Mouse (Mus musculus) heart, embryonic 15.5 days (tissue): ENCODE results near the gene Wrnip1. TPM values are rescaled to one million over a fixed set of nuclear protein-coding genes. Genes with fewer than 3 reads are reported as not detected.

Source experiments
- ATAC-seq: fragments of 200-750 bp; cut with Nextera tagmentation; replicated peaks from 2 replicates; pipeline ENCODE4 v1.8.0; 2017; ENCODE audit warnings: low read depth, moderate TSS enrichment; ENCODE audit not compliant: insufficient number of reproducible peaks, insufficient read depth, low FRiP score
- H3K27ac ChIP-seq: fragments of 300-500 bp; sonication (generic); 2 replicates; pipeline ENCODE4 v1.5.1; 2015; ENCODE audit warnings: mild to moderate bottlenecking, inconsistent platforms
- H3K27me3 ChIP-seq: fragments of 300-500 bp; sonication (generic); 2 replicates; pipeline ENCODE4 v1.6.1; 2015; ENCODE audit warnings: inconsistent platforms
- H3K36me3 ChIP-seq: fragments of 300-500 bp; sonication (generic); 2 replicates; pipeline ENCODE4 v1.6.1; 2015; ENCODE audit warnings: mild to moderate bottlenecking, inconsistent platforms
- H3K4me1 ChIP-seq: fragments of 300-500 bp; sonication (generic); replicated peaks from 2 replicates; pipeline ENCODE4 v1.6.1; 2015; ENCODE audit warnings: inconsistent platforms
- H3K4me2 ChIP-seq: fragments of 300-500 bp; sonication (generic); 2 replicates; pipeline ENCODE4 v1.6.1; 2015; ENCODE audit warnings: inconsistent platforms, mild to moderate bottlenecking, moderate library complexity
- H3K4me3 ChIP-seq: fragments of 300-500 bp; sonication (generic); 2 replicates; pipeline ENCODE4 v1.5.1; 2015; ENCODE audit warnings: mild to moderate bottlenecking, inconsistent platforms
- H3K9ac ChIP-seq: fragments of 300-500 bp; sonication (generic); 2 replicates; pipeline ENCODE4 v1.6.1; 2015; ENCODE audit warnings: mild to moderate bottlenecking, inconsistent platforms
- H3K9me3 ChIP-seq: fragments of 300-500 bp; sonication (generic); replicated peaks from 2 replicates; pipeline ENCODE4 v1.6.1; 2016; ENCODE audit warnings: inconsistent platforms
- WGBS: fragments of 180-500 bp; shearing (Covaris S2); methylation state at CpG from one replicate; pipeline ENCODE4 v1.1.7; 2015; ENCODE audit warnings: mixed read lengths; 5-methylcytosine and 5-hydroxymethylcytosine counted together
- polyA plus RNA-seq: library from polyadenylated mRNA; unstranded; fragments of >200 nt; fragmentation: Nextera tagmentation; extraction: Ambion mirVana; gene quantifications from 2 replicates; pipeline ENCODE4 v1.2.1, GENCODE M21; 2015

Gene Wrnip1
- 22.2 and 28.0 TPM in 2 replicates for polyA plus RNA-seq

- Histone ChIP-seq H3K27ac (peak within 1 kb of the TSS; percentile 83), H3K36me3 (peaks cover 9% of the 10 kb centered on the region), H3K9ac (peak within 1 kb of the TSS; percentile 79), H3K4me1 (peaks cover 28% of the 10 kb centered on the region), H3K9me3 (no peaks in the 10 kb centered on the region), H3K27me3 (no peaks in the 10 kb centered on the region), H3K4me2 (peak within 1 kb of the TSS; percentile 75), H3K4me3 (peak within 1 kb of the TSS; percentile 92)
- ATAC-seq, result peak; percentile 96
- WGBS, result under 1% methylated on average over 51 of the region's 51 CpGs
Measured at GRCm38 (mm10) chr13:32801693-32802221, at the start of gene Wrnip1. Wrnip1 (plus strand) TSS chr13:32802038.

- 27% methylated on average over 4 of the region's 4 CpGs for WGBS
- 0 out of 2 replicates have a peak, but pooled peaks have one; percentile 22 for ATAC-seq
Measured at GRCm38 (mm10) chr13:32752066-32752657, 49.7 kb upstream of the Wrnip1 start.

DNA sequence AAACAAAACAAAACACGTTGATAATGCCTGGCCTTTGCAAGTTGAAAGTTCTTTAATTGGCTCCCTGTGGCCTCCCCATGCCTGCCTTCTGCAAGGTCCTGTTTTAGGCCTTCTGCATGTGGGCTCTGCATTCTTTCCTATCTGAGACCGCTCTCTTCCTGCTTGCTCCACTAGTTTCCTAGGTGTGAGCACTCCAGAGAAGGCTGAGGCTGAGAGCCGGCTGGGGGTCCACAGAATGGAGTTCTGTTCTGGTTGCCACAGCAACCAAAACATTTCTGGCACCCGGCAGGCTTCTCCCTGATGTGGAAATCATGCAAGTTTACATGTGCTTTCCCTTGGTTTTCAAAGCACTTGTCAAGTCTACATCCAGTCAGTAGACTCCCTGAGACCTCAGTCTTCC is 42.8 kb upstream of the Wrnip1 start:
- Histone ChIP-seq H3K36me3 (no peaks in the 10 kb centered on the region), H3K9me3 (no peaks in the 10 kb centered on the region), H3K4me1 (peaks cover 8% of the 10 kb centered on the region), H3K27me3 (no peaks in the 10 kb centered on the region), H3K27ac (no peak overlapping the region), H3K4me2 (no peak overlapping the region), H3K9ac (no peak overlapping the region), H3K4me3 (no peak overlapping the region)
- no peak for ATAC-seq
- WGBS, result 18% methylated on average over 4 of the region's 4 CpGs

More at GRCm38 (mm10) chr13:32752066-32752657, 49.7 kb upstream of the Wrnip1 start:
- no peak overlapping the region for H3K4me2 ChIP-seq
- no peak overlapping the region for H3K9ac ChIP-seq
- peak overlapping the region; percentile 49; the same call in 1 of the 2 replicates for H3K27ac ChIP-seq
- H3K36me3 ChIP-seq, result no peaks in the 10 kb centered on the region
- no peak overlapping the region for H3K4me3 ChIP-seq
- no peaks in the 10 kb centered on the region for H3K4me1 ChIP-seq
- H3K9me3 ChIP-seq, result no peaks in the 10 kb centered on the region
- H3K27me3 ChIP-seq, result no peaks in the 10 kb centered on the region

GRCm38 (mm10) chr13:32760795-32761194 is 41.0 kb upstream of the Wrnip1 start:
- WGBS, result 80% methylated on average over 2 of the region's 2 CpGs
- Histone ChIP-seq H3K4me1 (peaks cover 14% of the 10 kb centered on the region), H3K9ac (no peak overlapping the region), H3K4me3 (no peak overlapping the region), H3K27ac (no peak overlapping the region), H3K27me3 (no peaks in the 10 kb centered on the region), H3K36me3 (no peaks in the 10 kb centered on the region), H3K9me3 (no peaks in the 10 kb centered on the region), H3K4me2 (no peak overlapping the region)
- ATAC-seq, result no peak

GRCm38 (mm10) chr13:32763141-32763540 is 38.7 kb upstream of the Wrnip1 start:
- H3K27me3 ChIP-seq, result no peaks in the 10 kb centered on the region
- H3K4me1 ChIP-seq, result peaks cover 14% of the 10 kb centered on the region
- H3K27ac ChIP-seq, result no peak overlapping the region
- no peak overlapping the region for H3K9ac ChIP-seq
- no peak for ATAC-seq
- H3K4me3 ChIP-seq, result no peak overlapping the region
- no peaks in the 10 kb centered on the region for H3K9me3 ChIP-seq
- WGBS, result 55% methylated on average over 3 of the region's 3 CpGs
- H3K4me2 ChIP-seq, result no peak overlapping the region
- no peaks in the 10 kb centered on the region for H3K36me3 ChIP-seq

GRCm38 (mm10) chr13:32764448-32764847 is 37.4 kb upstream of the Wrnip1 start:
- Histone ChIP-seq H3K4me1 (peaks cover 16% of the 10 kb centered on the region), H3K36me3 (no peaks in the 10 kb centered on the region), H3K4me3 (no peak overlapping the region), H3K27ac (peak overlapping the region; percentile 31; the same call in 1 of the 2 replicates), H3K9me3 (no peaks in the 10 kb centered on the region), H3K4me2 (no peak overlapping the region), H3K27me3 (no peaks in the 10 kb centered on the region), H3K9ac (no peak overlapping the region)
- WGBS, result 15% methylated on average over 7 of the region's 7 CpGs
- ATAC-seq, result peak; percentile 83

DNA sequence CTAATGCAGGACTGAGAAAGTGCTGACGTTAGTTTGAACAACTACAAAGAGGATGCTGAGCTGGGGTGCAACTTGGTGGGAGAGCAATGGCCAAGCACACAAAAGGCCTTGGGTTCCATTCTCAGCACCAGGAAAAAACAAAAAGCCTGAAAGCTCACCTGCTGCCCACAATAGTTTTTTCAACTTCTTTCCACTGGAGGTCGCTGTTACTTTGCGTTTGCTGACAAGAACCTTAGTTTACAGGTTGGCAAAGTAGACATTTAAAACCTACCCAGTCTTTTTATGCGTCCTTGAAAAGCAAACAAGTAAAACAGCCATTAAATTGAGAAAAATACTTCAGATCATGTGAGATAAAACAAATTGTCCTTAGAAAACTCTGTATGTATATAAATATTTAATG is 33.7 kb upstream of the Wrnip1 start:
- H3K36me3 ChIP-seq, result no peaks in the 10 kb centered on the region
- no peak overlapping the region for H3K27ac ChIP-seq
- no peak for ATAC-seq
- no peak overlapping the region for H3K4me2 ChIP-seq
- peaks cover 22% of the 10 kb centered on the region for H3K4me1 ChIP-seq
- no peak overlapping the region for H3K4me3 ChIP-seq
- WGBS, result 13% methylated on average over 4 of the region's 4 CpGs
- no peak overlapping the region for H3K9ac ChIP-seq
- H3K9me3 ChIP-seq, result no peaks in the 10 kb centered on the region
- no peaks in the 10 kb centered on the region for H3K27me3 ChIP-seq

GRCm38 (mm10) chr13:32769960-32770359 is 31.9 kb upstream of the Wrnip1 start:
- Histone ChIP-seq H3K9ac (no peak overlapping the region), H3K4me1 (peaks cover 14% of the 10 kb centered on the region), H3K36me3 (no peaks in the 10 kb centered on the region), H3K4me3 (no peak overlapping the region), H3K27me3 (no peaks in the 10 kb centered on the region), H3K4me2 (no peak overlapping the region), H3K27ac (peak overlapping the region; percentile 79), H3K9me3 (no peaks in the 10 kb centered on the region)
- ATAC-seq, result 0 out of 2 replicates have a peak, but pooled peaks have one; percentile 73
- WGBS, result 13% methylated on average over 3 of the region's 3 CpGs

DNA sequence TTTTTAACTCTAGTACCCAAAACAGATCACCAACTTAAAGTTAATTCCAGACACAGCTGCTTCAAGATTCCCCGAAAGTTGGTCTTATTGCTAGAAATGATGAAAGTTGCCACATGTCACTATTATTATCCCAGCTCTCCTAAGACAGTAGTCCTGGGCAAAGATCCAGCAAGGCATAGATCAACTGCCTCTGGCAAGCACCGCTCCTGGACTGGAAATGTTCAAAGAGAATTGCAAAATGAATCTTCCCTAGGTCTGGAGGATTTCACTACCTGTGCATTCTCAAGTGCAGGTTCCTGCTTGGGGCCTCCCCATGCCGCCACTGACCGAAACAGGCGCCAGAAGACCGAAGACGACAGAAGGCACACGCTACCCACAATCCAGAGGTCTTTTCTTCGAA is 25.9 kb upstream of the Wrnip1 start:
- no peak for ATAC-seq
- peaks cover 15% of the 10 kb centered on the region for H3K4me1 ChIP-seq
- H3K9ac ChIP-seq, result no peak overlapping the region
- no peaks in the 10 kb centered on the region for H3K36me3 ChIP-seq
- 0 out of 2 replicates have a peak overlapping the region, but pooled peaks have one; percentile 2 for H3K4me2 ChIP-seq
- H3K27ac ChIP-seq, result peak overlapping the region; percentile 57
- WGBS, result 83% methylated on average over 9 of the region's 9 CpGs
- no peaks in the 10 kb centered on the region for H3K9me3 ChIP-seq
- H3K4me3 ChIP-seq, result no peak overlapping the region
- H3K27me3 ChIP-seq, result no peaks in the 10 kb centered on the region

GRCm38 (mm10) chr13:32776350-32776749 is 25.5 kb upstream of the Wrnip1 start:
- Histone ChIP-seq H3K27ac (peak overlapping the region; percentile 57), H3K4me2 (no peak overlapping the region), H3K4me1 (peaks cover 15% of the 10 kb centered on the region), H3K9ac (no peak overlapping the region), H3K4me3 (no peak overlapping the region), H3K36me3 (no peaks in the 10 kb centered on the region), H3K9me3 (no peaks in the 10 kb centered on the region), H3K27me3 (no peaks in the 10 kb centered on the region)
- 0 out of 2 replicates have a peak, but pooled peaks have one; percentile 18 for ATAC-seq
- 73% methylated on average over 10 of the region's 10 CpGs for WGBS

DNA sequence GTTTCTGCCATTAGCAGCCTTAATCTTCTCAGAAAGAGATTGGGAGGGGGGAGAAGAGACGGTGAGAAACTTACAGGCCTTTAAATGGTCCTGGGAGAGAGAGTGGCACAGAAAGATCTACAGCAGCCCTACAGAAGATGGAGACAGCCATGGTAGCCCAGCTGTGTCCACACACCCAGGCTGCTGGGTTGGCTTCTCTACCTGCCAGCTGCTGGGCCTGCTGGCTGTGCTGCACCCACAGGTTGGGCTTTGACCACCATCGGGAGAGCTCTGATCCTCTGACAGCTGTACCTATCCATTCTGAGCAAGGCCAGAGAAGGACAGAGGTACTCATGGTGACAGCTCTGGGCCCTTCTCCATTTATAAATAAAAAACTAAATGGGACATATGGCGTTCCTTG is 23.0 kb upstream of the Wrnip1 start:
- 59% methylated on average over 3 of the region's 3 CpGs for WGBS
- H3K4me1 ChIP-seq, result peaks cover 15% of the 10 kb centered on the region
- no peak for ATAC-seq

DNA sequence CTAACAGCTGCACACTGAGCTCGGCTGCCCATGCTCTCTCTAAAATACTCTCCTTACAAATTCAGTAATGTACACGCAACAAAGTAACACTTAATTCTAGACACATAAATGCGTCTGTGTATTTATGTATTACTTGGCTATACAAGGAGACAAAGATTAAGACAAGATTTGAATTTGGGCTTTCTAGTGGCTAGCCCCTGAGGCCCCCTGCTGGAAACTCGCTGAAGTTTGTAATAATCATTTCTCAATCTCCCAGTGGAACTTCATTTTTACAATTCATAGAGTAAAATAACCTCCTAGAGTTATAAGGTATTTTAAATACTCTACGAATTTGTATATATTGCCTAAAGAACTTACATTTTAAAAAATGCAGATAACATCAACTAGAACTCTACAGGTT is 18.8 kb upstream of the Wrnip1 start:
- Histone ChIP-seq H3K4me2 (no peak overlapping the region), H3K9ac (no peak overlapping the region), H3K4me1 (no peaks in the 10 kb centered on the region), H3K36me3 (no peaks in the 10 kb centered on the region), H3K27ac (no peak overlapping the region), H3K4me3 (no peak overlapping the region), H3K27me3 (no peaks in the 10 kb centered on the region), H3K9me3 (no peaks in the 10 kb centered on the region)
- ATAC-seq, result no peak
- WGBS, result 54% methylated on average over 5 of the region's 5 CpGs

More for the DNA sequence above, 23.0 kb upstream of the Wrnip1 start:
- Histone ChIP-seq H3K36me3 (no peaks in the 10 kb centered on the region), H3K4me3 (no peak overlapping the region), H3K9me3 (no peaks in the 10 kb centered on the region), H3K9ac (no peak overlapping the region), H3K27ac (no peak overlapping the region), H3K4me2 (no peak overlapping the region), H3K27me3 (no peaks in the 10 kb centered on the region)
